Mouse (Mus musculus) layer of hippocampus, postnatal 10 days (tissue): ENCODE measurements around the gene Ntrk3. TPM values are rescaled to one million over a fixed set of nuclear protein-coding genes. Genes with fewer than 3 reads are reported as not detected.

ENCODE experiments used
- DNase-seq, 2 experiments: peaks; one replicate each; pipeline ENCODE4 v3.0.0; 2021; ENCODE audit warnings: low spot score in 2 of 2
- total RNA-seq, 2 experiments: library from RNA; stranded (reverse); gene quantifications; 2 replicates each; pipeline ENCODE4 v1.2.3; 2021

Gene Ntrk3
- total RNA-seq, 2 experiments from 2014 or later, result 173 to 199 TPM

DNA sequence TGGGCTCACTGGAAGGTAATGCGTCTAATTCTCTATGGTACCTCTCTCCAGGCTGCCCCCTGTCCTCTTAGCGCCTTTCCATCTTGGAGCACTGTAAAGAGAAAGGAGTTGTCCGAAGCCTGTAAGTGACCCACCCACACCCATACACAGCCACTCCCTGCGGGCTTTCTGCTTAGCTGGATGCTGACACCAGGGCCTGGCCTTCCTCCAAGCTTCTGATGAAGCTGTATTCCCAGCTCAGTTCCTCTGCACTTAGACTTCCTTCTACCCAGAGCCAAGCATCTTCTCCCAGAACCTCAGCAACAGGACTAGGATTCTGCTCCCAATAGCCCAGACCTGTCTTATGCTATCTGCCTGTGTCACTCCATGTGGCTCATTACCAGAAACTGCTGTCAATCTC lies 114.1 kb downstream of the Ntrk3 start:
- DNase-seq, result no peak

DNA sequence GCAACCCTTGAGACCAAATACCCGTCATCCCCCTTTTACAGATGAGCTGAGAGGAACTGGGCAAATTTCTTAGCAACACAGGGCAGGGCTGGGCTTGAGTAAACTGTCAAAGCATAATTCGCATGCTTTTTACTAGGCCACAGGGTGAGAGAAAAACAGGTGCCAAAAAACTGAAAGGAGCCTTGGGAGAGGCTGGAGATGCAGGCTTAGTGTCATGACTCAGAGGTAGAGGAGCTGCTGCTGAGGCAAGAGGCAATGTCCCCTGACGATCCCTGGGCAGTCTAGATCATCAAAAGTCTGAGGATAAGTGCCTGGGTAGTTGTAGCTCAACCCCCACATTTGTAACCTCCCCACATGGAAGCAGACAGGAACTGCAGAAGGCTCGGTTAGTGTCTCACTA lies 116.7 kb downstream of the Ntrk3 start:
- no peak for DNase-seq

GRCm38 (mm10) chr7:78619818-78620577 lies 117.8 kb downstream of the Ntrk3 start:
- DNase-seq, result no peak

- DNase-seq, result no peak
Observed at GRCm38 (mm10) chr7:78605538-78606130, 132.2 kb downstream of the Ntrk3 start.

DNA sequence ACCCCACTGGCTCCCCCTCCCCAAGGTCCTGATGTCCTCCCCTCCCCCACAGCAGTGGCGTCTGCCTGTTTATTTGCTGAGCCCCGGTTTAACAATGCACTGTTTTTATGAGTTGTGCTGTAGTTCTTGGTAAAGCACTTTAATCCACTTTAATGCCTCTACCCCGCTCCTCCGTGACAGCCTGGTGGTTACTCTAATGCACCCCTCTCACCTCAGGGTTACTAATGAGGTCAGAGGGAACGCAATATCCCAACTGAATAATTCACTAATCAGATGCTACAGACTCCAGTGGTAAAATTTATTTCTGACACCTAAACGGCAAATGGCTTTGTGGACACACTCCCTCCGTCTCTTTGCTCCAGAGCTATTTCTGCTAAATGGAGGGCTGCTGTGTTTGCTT lies 133.9 kb downstream of the Ntrk3 start:
- no peak for DNase-seq

DNA sequence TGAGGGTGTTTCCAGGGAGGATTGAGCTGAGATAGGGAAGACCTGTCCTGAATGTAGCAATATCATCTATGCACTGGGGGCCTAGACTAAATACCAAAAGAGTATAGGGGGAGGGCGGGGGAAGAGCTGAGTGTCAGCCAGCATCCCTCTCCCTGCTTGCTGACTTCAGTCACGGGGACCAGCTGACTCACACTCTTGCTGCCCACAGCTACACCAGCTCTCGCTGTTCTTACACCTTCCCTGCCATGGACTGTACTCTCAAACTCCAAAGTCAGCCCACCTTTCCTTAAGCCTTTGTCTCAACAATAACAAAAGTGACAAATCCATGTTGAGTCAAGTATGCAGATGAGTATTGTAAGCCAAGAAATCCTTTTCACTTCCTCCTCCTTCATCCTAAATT lies 136.0 kb downstream of the Ntrk3 start:
- no peak for DNase-seq

- no peak for DNase-seq
Observed at GRCm38 (mm10) chr7:78600886-78601285, 136.9 kb downstream of the Ntrk3 start.

DNA sequence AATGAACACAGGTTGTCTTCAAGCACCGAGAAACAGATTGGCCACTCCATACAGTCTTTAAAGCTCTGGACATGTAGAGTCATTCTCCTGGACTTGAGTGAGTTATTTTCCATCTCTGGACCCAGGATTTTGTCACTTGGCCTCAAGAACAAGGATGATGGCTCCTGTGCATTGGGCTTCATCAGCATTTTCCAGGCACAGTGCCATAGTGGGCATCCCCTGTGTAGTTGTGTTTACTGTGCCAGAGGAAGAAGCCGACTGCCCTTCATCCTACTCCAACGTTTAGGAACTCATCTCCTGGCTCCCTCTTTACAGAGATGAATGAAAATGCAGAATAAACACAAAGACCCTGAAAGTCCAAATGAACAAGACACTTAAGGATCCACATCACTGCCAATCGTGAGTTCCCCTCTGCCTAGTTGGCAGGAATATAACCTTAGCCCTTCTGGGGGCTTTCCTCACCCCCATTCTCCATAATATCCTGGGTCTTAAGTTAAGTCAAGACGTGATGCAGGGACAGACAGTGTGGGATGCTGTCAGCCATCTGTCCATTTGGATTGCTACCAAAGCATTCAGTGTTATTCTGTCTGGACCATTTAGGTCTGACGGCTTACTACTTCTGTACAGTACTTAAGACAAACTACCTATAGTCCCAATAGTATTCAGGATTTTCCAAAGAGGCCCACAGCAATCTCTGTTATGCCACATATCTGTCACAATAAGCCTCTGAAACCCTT lies 137.7 kb downstream of the Ntrk3 start:
- no peak for DNase-seq

- DNase-seq, result no peak
Observed at GRCm38 (mm10) chr7:78598147-78598546, 139.7 kb downstream of the Ntrk3 start.

DNA sequence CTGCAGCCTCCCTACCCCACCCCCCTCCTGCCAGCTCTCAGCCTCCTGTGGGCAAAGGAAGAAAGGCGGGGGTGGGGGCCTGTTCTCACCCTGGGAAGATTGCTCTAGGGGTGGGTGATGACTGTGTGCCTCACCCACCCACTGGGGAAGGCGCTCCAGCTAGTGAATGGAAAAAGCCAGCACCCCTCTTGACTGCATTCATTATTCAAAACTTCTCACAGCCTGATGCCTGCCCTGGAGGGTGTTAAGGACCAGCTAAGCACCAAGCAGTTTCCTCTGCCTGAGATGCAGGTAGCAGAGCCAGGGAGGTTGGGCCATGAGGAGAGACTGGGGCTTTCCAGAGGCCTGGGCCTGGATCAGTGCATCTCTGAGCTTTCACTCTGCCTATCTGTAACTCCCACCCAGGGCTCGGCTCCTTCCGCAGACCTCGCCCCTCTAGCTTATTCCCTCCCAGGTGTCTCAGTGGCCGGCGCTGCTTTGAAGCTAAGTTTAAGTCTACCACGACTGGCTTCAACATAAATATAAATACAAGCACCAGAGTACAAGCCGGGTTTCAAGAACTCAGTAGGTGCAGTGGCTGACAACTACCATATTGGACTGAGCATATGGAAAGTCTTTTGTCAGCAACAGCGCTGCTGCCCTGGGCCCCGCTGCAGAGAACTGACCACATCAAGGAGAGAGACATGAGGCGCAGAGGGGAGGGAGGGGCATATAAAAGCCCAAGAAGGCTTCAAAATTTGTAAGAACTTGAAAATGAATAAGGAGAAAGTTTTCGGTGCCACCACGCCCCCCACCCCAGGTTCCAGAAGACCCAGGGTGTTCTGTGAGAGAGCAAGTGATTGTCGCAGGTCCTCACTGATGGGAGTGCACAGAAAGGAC lies 140.3 kb downstream of the Ntrk3 start:
- DNase-seq, result no peak

DNA sequence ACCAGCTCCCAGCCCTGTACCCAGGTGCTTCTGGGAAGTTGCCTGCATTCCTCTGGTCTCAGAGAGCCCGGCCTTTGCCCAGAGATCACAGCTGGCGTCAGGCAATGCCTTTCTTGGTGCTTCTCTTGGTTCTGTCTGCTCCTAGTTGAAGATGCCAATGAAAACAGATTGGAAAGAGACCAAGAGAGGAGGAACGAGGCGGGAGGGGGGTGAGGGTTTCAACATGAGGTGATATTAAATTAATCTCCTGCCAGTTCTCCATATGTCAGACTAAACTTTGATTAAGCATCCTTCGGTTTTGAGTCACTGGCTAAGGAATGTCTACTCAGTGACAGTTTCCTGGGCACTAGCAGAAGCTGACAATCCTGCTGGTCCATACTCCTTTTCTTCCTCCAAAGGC lies 141.3 kb downstream of the Ntrk3 start:
- DNase-seq, result no peak

- peak; percentile 66 to 80 for DNase-seq
Observed at GRCm38 (mm10) chr7:78595895-78596294, 141.9 kb downstream of the Ntrk3 start.

DNA sequence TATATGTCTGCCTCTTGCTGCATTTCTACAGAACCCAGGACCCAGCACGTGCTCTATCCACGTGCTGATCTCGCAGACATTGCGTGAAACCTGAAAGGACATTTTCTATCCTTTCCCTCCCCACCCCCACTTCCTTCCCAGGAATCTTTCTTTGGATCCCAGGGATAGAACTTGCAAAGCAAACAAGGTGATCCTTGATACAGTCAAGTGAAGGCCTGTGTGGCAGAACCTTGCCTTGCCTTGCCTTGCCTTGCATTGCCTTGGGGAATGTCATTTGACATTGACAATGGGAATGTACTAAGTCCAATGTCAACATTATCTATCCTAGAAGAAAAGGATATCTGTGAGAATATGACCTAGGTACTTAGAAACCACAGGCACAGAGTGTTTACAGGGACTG lies 144.9 kb downstream of the Ntrk3 start:
- no peak for DNase-seq

GRCm38 (mm10) chr7:78592172-78592571 lies 145.6 kb downstream of the Ntrk3 start:
- no peak for DNase-seq

GRCm38 (mm10) chr7:78589766-78590165 lies 148.0 kb downstream of the Ntrk3 start:
- no peak for DNase-seq

- DNase-seq, result no peak
Observed at GRCm38 (mm10) chr7:78586800-78587199, 151.0 kb downstream of the Ntrk3 start.

- DNase-seq, result peak in 1 of 2 experiments; percentile 56
Observed at GRCm38 (mm10) chr7:78585960-78586359, 151.9 kb downstream of the Ntrk3 start.

DNA sequence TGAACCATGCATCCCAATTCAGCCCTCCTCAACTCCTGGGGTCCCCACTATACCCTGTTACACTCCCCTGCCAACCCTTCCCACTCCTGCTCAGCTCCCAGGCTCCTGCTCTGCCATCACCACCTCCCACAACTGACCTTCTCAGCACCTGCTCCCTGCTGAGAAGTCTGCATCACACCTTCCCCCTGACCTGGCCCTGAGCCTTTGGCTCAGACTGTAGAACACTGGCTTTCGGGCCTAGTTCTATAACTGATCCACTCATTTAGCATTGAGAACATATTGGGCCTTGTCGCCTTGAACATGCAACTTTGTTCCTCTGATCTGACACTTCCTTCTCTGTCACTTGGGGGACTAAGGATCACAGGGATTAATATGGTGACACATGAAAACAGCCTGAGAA lies 152.9 kb downstream of the Ntrk3 start:
- DNase-seq, result no peak

DNA sequence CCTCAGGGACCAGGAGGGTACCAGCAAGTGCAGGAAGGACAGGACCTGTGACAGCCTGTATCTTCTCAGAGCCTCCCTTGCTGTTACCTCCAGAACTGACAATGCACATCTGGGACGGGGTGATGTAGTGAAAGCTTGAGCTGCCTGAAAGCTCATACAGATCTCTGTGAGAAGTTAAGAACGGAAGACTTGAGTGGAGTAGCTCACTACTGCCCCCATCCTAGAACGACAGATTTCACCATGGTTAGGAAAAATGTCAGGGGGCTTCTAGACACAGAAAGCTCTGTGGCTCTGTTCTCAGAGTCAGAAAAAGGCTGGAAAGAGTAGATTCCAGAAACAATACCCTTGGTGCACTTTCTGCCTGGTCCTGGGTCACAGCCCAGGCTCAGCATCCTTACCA lies 153.3 kb downstream of the Ntrk3 start:
- DNase-seq, result no peak

DNA sequence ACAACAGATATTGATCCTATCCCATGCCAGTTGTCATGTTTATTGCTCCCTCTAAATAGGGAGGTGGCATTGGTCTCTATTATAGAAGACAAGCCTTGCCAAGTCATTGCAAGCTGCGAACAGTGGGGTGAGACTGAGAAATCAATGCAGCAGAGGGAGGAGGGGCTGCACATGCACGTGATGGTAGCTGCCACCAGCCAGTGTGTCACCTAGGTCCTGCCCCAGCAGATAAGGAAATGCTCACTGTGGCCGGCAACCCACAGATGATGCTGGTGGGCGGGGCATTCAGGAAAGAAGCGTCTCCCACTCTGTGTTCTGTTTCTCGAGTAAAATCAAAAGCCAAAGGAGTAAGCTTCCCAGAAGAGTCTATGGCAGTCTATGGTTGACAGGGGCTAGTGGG lies 154.1 kb downstream of the Ntrk3 start:
- no peak for DNase-seq

GRCm38 (mm10) chr7:78581341-78581740 lies 156.5 kb downstream of the Ntrk3 start:
- no peak for DNase-seq
